In the genomic region with DNA sequence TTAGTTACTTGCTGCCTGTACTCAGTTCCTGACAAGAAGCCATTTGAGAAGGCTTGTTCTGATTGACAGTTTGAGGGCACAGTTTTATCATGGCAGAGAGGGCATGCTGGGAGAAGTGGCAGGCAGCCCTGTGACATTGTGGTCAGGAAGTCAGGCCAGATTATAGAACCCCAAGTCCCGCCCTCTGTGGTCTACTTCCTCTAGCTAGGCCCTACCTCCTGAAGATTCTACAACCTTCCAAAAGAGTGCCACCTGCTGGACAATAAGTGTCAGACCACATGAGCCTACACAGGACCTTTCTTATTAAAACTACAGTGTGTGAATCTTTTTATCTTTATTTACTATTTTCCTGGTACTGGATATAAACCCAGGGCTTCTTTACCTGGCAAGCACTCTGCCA, we compare ENCODE assay signal across 9 mouse cellular contexts. TPM values are rescaled to one million over a fixed set of nuclear protein-coding genes. Genes with fewer than 3 reads are reported as not detected.
A peak's percentile ranks its signal among the peaks of the same experiment; 100 is the strongest.
DNase-seq lines count a peak whose midpoint lies in the region; ATAC-seq lines count a peak whose summit lies in the region.
"Had no signal": no experiment of that assay in that cellular context is flagged by ENCODE, and none has a peak within 500 bp of the region (broad histone marks: within the 10 kb centered on the region; RNA-seq: fewer than 3 reads in every experiment).

No protein-coding gene starts in this region.

- peak; percentile 37 for ATAC-seq in kidney, embryonic 14.5 days (ENCODE audit: low FRiP score, low TSS enrichment)

- no peaks in the 10 kb centered on the region for H3K9me3 ChIP-seq in kidney, embryonic 14.5 days (ENCODE audit: control insufficient read depth, low read length)

- H3K36me3 ChIP-seq in kidney, embryonic 14.5 days (ENCODE audit: control insufficient read depth, insufficient read depth, low read length), result peaks cover 47% of the 10 kb centered on the region

- no peak overlapping the region for H3K4me2 ChIP-seq in kidney, embryonic 14.5 days (replicated peaks; ENCODE audit: low read depth, low read length)

- DNase-seq in layer of hippocampus, adult 11-12 months (ENCODE audit: low spot score), result peak; percentile 18
- no peak for DNase-seq in layer of hippocampus, adult 8-10 months (ENCODE audit: low spot score in 2 of 2)
- peak; percentile 87 for DNase-seq in R1 (ENCODE audit: low read depth, low spot score)
- peak; percentile 73 for DNase-seq in embryo, embryonic 11 days
- peak; percentile 42 for DNase-seq in lung, postnatal 14 days
- DNase-seq in right cerebral cortex, postnatal 14 days, result no peak
- DNase-seq in layer of hippocampus, postnatal 36 days, result no peak

- WGBS in kidney, embryonic 14.5 days, result 74% methylated on average over 1 of the region's 1 CpGs

- no peak overlapping the region for H3K27ac ChIP-seq in kidney, embryonic 14.5 days (ENCODE audit: low read depth, low read length)
- H3K27ac ChIP-seq: macrophage had no signal

- no peaks in the 10 kb centered on the region for H3K27me3 ChIP-seq in kidney, embryonic 14.5 days (ENCODE audit: control insufficient read depth, insufficient read depth, low read length)

- no peak overlapping the region for H3K4me3 ChIP-seq in kidney, embryonic 14.5 days (ENCODE audit: low read length)

- 0 out of 2 replicates have a peak, but pooled peaks cover 8% of the 10 kb centered on the region for H3K4me1 ChIP-seq in kidney, embryonic 14.5 days (ENCODE audit: control insufficient read depth, insufficient read depth, low read length)

- H3K9ac ChIP-seq in kidney, embryonic 14.5 days (ENCODE audit: low read depth, low read length), result no peak overlapping the region

RNA-seq across cellular contexts. Expression of a gene that starts 28.9 kb away (rescaled TPM):
- total RNA-seq in layer of hippocampus, adult 8-10 months (2022), result 1 to 10 TPM; 4.3 to 5.0 (median 4.4) TPM
- 25.7 and 30.1 TPM in 2 replicates for polyA plus RNA-seq in kidney, embryonic 14.5 days (2014; fragmentation: Nextera tagmentation; extraction: Ambion mirVana)
- 1 to 10 TPM; 4.0 to 5.0 TPM for total RNA-seq in layer of hippocampus, postnatal 36 days (2021)

Comparison
In these comparisons a context has a peak if more than half of its experiments do, and no peak if none do; other contexts are left out.
1. DNase-seq: peak in layer of hippocampus, adult 11-12 months (single experiment), R1 (single experiment), embryo, embryonic 11 days (single experiment) and lung, postnatal 14 days (single experiment); none in layer of hippocampus, adult 8-10 months (0 of 2), right cerebral cortex, postnatal 14 days (single experiment) and layer of hippocampus, postnatal 36 days (0 of 2).